Mouse (Mus musculus) C2C12 (cell line): Measurements from ENCODE around the gene Nras. TPM values are rescaled to one million over a fixed set of nuclear protein-coding genes. Genes with fewer than 3 reads are reported as not detected.

Source experiments
- H3K27me3 ChIP-seq: one replicate; pipeline ENCODE4 v1.6.1; 2011; ENCODE audit not compliant: control insufficient read depth, insufficient read depth, insufficient read length
- H3K36me3 ChIP-seq: one replicate; pipeline ENCODE4 v1.6.1; 2011; ENCODE audit not compliant: control insufficient read depth, insufficient read depth
- H3K4me3 ChIP-seq: one replicate; pipeline ENCODE4 v1.5.1; 2011; ENCODE audit warnings: mild to moderate bottlenecking, control low read depth; ENCODE audit not compliant: poor library complexity, insufficient read depth, severe bottlenecking
- H3K79me2 ChIP-seq: one replicate; pipeline ENCODE4 v1.6.1; 2011; ENCODE audit not compliant: control insufficient read depth, insufficient read depth
- H3K79me3 ChIP-seq: one replicate; pipeline ENCODE4 v1.6.1; 2011; ENCODE audit warnings: low read depth, control low read depth
- H3ac ChIP-seq: one replicate; pipeline ENCODE3; 2011; ENCODE audit warnings: low read depth; ENCODE audit not compliant: control insufficient read depth, insufficient read length
- CEBPB ChIP-seq: IDR thresholded peaks from one replicate; pipeline ENCODE4 v1.6.1; 2011; ENCODE audit warnings: low read depth, mild to moderate bottlenecking, control low read depth, moderate library complexity
- CTCF ChIP-seq: IDR thresholded peaks from one replicate; pipeline ENCODE4 v1.5.1; 2011; ENCODE audit not compliant: control insufficient read depth, insufficient read depth, insufficient read length
- FOSL1 ChIP-seq: IDR thresholded peaks from one replicate; pipeline ENCODE4 v1.8.0; 2011; ENCODE audit warnings: mild to moderate bottlenecking, low read length; ENCODE audit not compliant: poor library complexity, insufficient read depth, severe bottlenecking
- MAX ChIP-seq: IDR thresholded peaks from one replicate; pipeline ENCODE4 v1.6.1; 2011; ENCODE audit warnings: mild to moderate bottlenecking, control low read depth
- MYOD1 ChIP-seq: IDR thresholded peaks from one replicate; pipeline ENCODE4 v1.6.1; 2011; ENCODE audit warnings: low read depth; ENCODE audit not compliant: control insufficient read depth, insufficient read length
- MYOG ChIP-seq: IDR thresholded peaks from one replicate; pipeline ENCODE4 v1.6.1; 2011; ENCODE audit not compliant: control insufficient read depth, insufficient read length; ENCODE audit errors: extremely low read depth
- USF1 ChIP-seq: IDR thresholded peaks from one replicate; pipeline ENCODE4 v1.6.1; 2011; ENCODE audit warnings: low read depth, mild to moderate bottlenecking, control low read depth, moderate library complexity
- polyA plus RNA-seq: library from polyadenylated mRNA; unstranded; fragments of >200 nt; fragmentation: generic; extraction: Trizol; gene quantifications from one replicate; pipeline ENCODE4 v1.2.1, GENCODE M21; 2012; ENCODE audit warnings: missing spikeins

Gene Nras
- polyA plus RNA-seq, 1 experiment: 57.3 TPM

- peaks cover 64% of the 10 kb centered on the region for H3K36me3 ChIP-seq
- no peak overlapping the region for H3ac ChIP-seq
- H3K27me3 ChIP-seq: no peaks in the 10 kb centered on the region
- peaks cover 100% of the 10 kb centered on the region for H3K79me2 ChIP-seq
- no peak overlapping the region for H3K4me3 ChIP-seq
- peaks cover 94% of the 10 kb centered on the region for H3K79me3 ChIP-seq
- TF ChIP-seq MYOD1 (no peak), MAX (no peak), CEBPB (no peak), CTCF (no peak), USF1 (no peak), MYOG (no peak), FOSL1 (no peak)
Observed at GRCm38 (mm10) chr3:103026174-103026573, 31.9 kb upstream of the Nras start.

- no peak overlapping the region for H3K4me3 ChIP-seq
- H3ac ChIP-seq: no peak overlapping the region
- H3K79me3 ChIP-seq: peaks cover 30% of the 10 kb centered on the region
- TF ChIP-seq MYOD1 (no peak), CEBPB (no peak), CTCF (no peak), FOSL1 (no peak), MYOG (no peak), USF1 (no peak), MAX (no peak)
- peaks cover 96% of the 10 kb centered on the region for H3K36me3 ChIP-seq
- no peaks in the 10 kb centered on the region for H3K27me3 ChIP-seq
- peaks cover 61% of the 10 kb centered on the region for H3K79me2 ChIP-seq
Observed at GRCm38 (mm10) chr3:103040285-103040684, 17.8 kb upstream of the Nras start.

- H3K27me3 ChIP-seq: no peaks in the 10 kb centered on the region
- H3K4me3 ChIP-seq: no peak overlapping the region
- no peak overlapping the region for H3ac ChIP-seq
- H3K36me3 ChIP-seq: peaks cover 94% of the 10 kb centered on the region
- H3K79me3 ChIP-seq: peaks cover 24% of the 10 kb centered on the region
- peaks cover 55% of the 10 kb centered on the region for H3K79me2 ChIP-seq
- no peak for TF ChIP-seq MYOD1
- no peak for TF ChIP-seq CEBPB
- no peak for TF ChIP-seq USF1
- no peak for TF ChIP-seq MAX
- no peak for TF ChIP-seq CTCF
- no peak for TF ChIP-seq MYOG
- no peak for TF ChIP-seq FOSL1
Observed at GRCm38 (mm10) chr3:103040861-103041379, 17.2 kb upstream of the Nras start.

DNA sequence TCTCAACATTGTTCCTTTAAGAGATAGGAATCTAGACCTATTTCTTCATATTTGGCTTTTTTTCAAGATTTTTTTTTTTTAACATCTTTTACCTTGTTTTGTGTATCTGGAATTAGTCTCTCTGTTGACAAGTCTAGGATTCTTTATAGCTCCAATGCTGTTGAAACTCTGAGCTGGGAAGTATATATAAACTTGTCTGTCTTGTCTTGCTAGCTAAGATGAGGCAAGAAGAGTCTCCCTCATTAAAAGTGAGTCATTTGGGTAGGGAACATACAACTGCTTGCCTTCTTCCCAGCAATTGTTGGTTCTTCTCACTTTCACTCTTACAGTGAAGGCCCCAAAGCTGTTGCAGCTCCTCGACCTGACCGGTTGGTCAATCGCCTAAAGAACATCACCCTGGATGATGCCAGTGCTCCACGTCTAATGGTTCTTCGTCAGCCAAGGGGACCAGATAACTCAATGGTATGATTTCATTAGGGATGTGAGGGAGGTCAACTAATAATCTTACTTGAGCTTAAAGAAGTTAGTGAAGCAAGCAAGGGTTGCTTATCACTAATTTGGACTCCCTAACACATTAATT is 2.0 kb upstream of the Nras start:
- Histone ChIP-seq H3ac (no peak overlapping the region), H3K4me3 (no peak overlapping the region), H3K27me3 (no peaks in the 10 kb centered on the region), H3K36me3 (peaks cover 86% of the 10 kb centered on the region), H3K79me2 (peaks cover 29% of the 10 kb centered on the region), H3K79me3 (peaks cover 22% of the 10 kb centered on the region)
- TF ChIP-seq USF1: no peak
- no peak for TF ChIP-seq CEBPB
- no peak for TF ChIP-seq MYOD1
- no peak for TF ChIP-seq MAX
- TF ChIP-seq FOSL1: no peak
- no peak for TF ChIP-seq CTCF
- no peak for TF ChIP-seq MYOG

DNA sequence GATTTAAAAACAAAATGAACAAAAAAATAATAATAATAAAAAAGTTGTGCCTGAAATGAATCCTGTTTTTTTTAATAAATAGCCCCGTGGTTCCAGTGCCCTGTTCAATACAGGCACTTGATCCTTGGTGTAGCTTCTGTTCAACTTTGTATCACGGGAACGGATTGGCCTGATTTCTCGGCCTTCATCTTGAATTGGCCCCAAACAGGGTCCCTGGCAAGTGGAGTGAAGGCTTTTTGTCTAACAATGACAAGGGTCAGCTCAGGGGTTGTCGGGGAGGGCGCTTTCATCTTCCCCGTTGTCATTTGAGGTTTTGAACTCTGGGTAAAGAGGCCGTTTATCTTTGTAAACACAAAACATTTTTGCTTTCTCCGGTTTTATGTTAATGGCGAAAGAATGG is 333 bp upstream of the Nras start:
- Histone ChIP-seq H3K4me3 (peak overlapping the region; percentile 76), H3K79me3 (peaks cover 28% of the 10 kb centered on the region), H3K36me3 (peaks cover 86% of the 10 kb centered on the region), H3K79me2 (peaks cover 45% of the 10 kb centered on the region), H3ac (peak overlapping the region; percentile 22), H3K27me3 (no peaks in the 10 kb centered on the region)
- no peak for TF ChIP-seq FOSL1
- no peak for TF ChIP-seq CEBPB
- TF ChIP-seq USF1: no peak
- no peak for TF ChIP-seq CTCF

GRCm38 (mm10) chr3:103066927-103067326 is 8.8 kb downstream of the Nras start:
- H3K79me2 ChIP-seq: peaks cover 14% of the 10 kb centered on the region
- TF ChIP-seq FOSL1: no peak
- TF ChIP-seq MYOG: no peak
- TF ChIP-seq CEBPB: no peak
- no peak for TF ChIP-seq USF1
- no peak for TF ChIP-seq MAX
- TF ChIP-seq CTCF: no peak
- no peak for TF ChIP-seq MYOD1
- peaks cover 5% of the 10 kb centered on the region for H3K79me3 ChIP-seq
- H3K27me3 ChIP-seq: no peaks in the 10 kb centered on the region
- no peak overlapping the region for H3ac ChIP-seq
- H3K4me3 ChIP-seq: no peak overlapping the region
- peaks cover 81% of the 10 kb centered on the region for H3K36me3 ChIP-seq
